Mouse (Mus musculus): Measurements from ENCODE around the gene Pxk. TPM values are rescaled to one million over a fixed set of nuclear protein-coding genes. Genes with fewer than 3 reads are reported as not detected.

The Pxk gene
- polyA plus RNA-seq, 1 experiment from 2014 or later: 29.4 TPM

DNA sequence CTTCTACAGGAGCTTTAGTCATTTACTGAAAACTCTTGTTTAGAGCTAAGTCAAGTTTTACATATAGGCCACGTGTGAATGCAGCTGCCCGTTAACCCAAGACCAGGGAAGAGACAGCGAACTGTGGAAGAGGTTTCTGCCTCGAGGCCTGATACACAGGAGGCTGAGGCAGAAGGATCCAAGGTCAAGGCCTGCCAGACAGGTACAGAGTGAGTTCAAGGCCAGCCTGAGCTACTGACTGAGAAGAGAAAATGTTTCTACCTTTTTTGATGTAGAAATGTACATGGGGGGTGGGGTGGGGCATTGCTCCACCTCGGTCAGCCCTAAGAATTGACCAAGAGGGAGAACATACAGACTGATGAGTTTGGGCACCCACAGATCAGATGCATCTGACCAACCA is 41.9 kb upstream of the Pxk start:
- 86% methylated on average over 5 of the region's 5 CpGs for WGBS

DNA sequence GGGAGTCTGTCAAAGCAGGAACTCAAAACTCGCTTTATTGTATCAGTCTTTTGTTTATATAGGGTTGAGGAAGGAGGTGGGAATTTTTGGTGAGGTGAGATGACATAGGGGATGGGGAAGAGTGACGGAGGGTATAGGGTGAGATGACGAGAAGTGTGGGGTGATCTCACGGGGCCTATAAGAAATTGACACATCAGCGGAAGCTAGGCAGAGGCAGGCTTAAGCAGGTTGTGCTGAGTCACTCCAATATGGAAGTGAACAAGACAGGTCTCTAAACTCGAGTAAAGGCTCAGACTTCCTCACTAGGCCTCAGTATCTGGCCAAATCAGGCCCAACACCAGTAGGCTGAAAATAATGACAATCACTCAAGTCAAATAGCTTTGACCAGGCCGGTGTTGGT is 38.1 kb upstream of the Pxk start:
- Histone ChIP-seq H3K9me3 (ENCODE audit: control insufficient read depth, low read length) (no peaks in the 10 kb centered on the region), H3K27me3 (ENCODE audit: control insufficient read depth, insufficient read depth, low read length) (no peaks in the 10 kb centered on the region), H3K4me2 (replicated peaks; ENCODE audit: low read depth) (no peak overlapping the region), H3K36me3 (ENCODE audit: control insufficient read depth, insufficient read depth, low read length) (no peaks in the 10 kb centered on the region), H3K4me1 (replicated peaks; ENCODE audit: control insufficient read depth, insufficient read depth) (no peaks in the 10 kb centered on the region), H3K27ac (replicated peaks) (no peak overlapping the region), H3K9ac (ENCODE audit: low read length) (no peak overlapping the region), H3K4me3 (ENCODE audit: low read depth, low read length) (no peak overlapping the region)
- TF ChIP-seq CTCF (IDR thresholded peaks at IDR 0.05; ENCODE audit: low read depth) (no peak), EP300 (optimal IDR thresholded peaks at IDR 0.05) (no peak)
- whole genome bisulfite sequencing: 91% methylated on average over 7 of the region's 7 CpGs
- ATAC-seq (ENCODE audit: low FRiP score, low TSS enrichment) (no peak), DNase-seq (ENCODE audit: low spot score) (no peak)

More for the DNA sequence above, 41.9 kb upstream of the Pxk start:
- Histone ChIP-seq H3K4me3 (ENCODE audit: low read depth, low read length) (no peak overlapping the region), H3K9ac (ENCODE audit: low read length) (no peak overlapping the region), H3K27ac (replicated peaks) (no peak overlapping the region), H3K4me2 (replicated peaks; ENCODE audit: low read depth) (no peak overlapping the region), H3K27me3 (ENCODE audit: control insufficient read depth, insufficient read depth, low read length) (no peaks in the 10 kb centered on the region), H3K36me3 (ENCODE audit: control insufficient read depth, insufficient read depth, low read length) (peaks cover 2% of the 10 kb centered on the region; the same call in 1 of the 2 replicates), H3K9me3 (ENCODE audit: control insufficient read depth, low read length) (no peaks in the 10 kb centered on the region), H3K4me1 (replicated peaks; ENCODE audit: control insufficient read depth, insufficient read depth) (no peaks in the 10 kb centered on the region)
- DNase-seq (ENCODE audit: low spot score): no peak
- TF ChIP-seq EP300 (optimal IDR thresholded peaks at IDR 0.05) (no peak), CTCF (IDR thresholded peaks at IDR 0.05; ENCODE audit: low read depth) (no peak)
- ATAC-seq (ENCODE audit: low FRiP score, low TSS enrichment): no peak

DNA sequence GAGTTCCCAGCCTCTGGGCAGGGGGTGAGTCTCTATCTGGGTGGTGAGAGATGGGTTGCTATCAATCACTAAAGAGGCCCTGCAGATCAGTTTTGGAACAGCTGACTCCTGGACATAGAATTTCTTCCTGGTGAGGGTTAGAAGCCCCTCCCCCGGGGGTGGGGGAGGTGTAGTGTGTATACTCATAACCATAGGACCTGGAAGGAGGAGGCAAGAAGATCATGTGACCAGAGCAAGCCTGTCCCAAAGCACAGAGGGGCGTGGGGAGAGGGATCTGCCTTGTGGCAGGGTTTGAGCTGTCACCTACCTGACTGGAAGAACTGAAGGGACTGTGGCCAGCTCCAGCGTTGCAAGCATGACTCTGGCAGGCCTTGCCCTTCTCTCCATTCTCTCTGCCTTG is 35.9 kb upstream of the Pxk start:
- H3K4me3 ChIP-seq (ENCODE audit: low read depth, low read length): no peak overlapping the region
- H3K36me3 ChIP-seq (ENCODE audit: control insufficient read depth, insufficient read depth, low read length): no peaks in the 10 kb centered on the region
- no peak overlapping the region for H3K4me2 ChIP-seq (replicated peaks; ENCODE audit: low read depth)
- no peaks in the 10 kb centered on the region for H3K9me3 ChIP-seq (ENCODE audit: control insufficient read depth, low read length)
- WGBS: 12% methylated on average over 3 of the region's 3 CpGs
- no peak overlapping the region for H3K27ac ChIP-seq (replicated peaks)
- no peak overlapping the region for H3K9ac ChIP-seq (ENCODE audit: low read length)
- DNase-seq (ENCODE audit: low spot score) (peak; percentile 36), ATAC-seq (ENCODE audit: low FRiP score, low TSS enrichment) (no peak)
- H3K27me3 ChIP-seq (ENCODE audit: control insufficient read depth, insufficient read depth, low read length): no peaks in the 10 kb centered on the region
- no peaks in the 10 kb centered on the region for H3K4me1 ChIP-seq (replicated peaks; ENCODE audit: control insufficient read depth, insufficient read depth)
- no peak for TF ChIP-seq CTCF (IDR thresholded peaks at IDR 0.05; ENCODE audit: low read depth)
- no peak for TF ChIP-seq EP300 (optimal IDR thresholded peaks at IDR 0.05)

DNA sequence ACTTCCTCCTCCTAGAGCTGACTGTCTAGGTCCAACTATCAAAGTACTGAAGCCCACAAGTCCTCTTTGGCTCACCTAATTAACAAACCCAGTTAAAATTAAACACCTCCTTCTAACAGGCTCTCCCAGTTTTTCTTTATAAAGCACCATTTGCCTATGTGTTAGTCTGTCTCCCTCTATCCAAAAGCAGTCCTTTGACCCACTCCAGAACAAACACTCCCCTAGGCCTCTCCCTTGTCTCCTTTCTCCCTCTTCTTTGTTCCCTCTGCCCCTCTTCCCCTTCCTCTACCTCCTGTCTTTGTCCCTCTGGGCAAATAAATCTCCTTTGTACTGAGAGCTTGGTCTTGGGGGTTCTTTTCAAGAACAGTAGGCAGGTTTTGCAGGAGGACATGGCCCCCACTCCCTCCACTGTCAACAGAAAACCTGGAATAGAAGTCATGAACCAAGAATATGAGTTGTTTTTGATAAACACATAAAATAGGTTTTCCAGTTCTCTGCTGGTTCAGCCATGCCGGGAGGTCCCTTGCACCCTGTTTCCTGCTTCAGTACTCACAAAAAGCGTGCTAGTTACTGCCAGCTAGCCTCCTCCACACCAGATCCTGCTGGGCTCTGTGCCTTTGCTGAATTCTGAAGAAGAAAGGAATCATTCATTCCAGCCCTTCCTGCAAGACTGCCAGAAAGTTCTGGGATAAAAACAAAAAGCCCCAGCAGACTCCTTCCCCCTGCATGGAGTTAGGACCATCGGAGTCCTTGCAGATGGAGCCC is 35.3 kb upstream of the Pxk start:
- H3K4me1 ChIP-seq (replicated peaks; ENCODE audit: control insufficient read depth, insufficient read depth): no peaks in the 10 kb centered on the region
- H3K9me3 ChIP-seq (ENCODE audit: control insufficient read depth, low read length): no peaks in the 10 kb centered on the region
- H3K4me3 ChIP-seq (ENCODE audit: low read depth, low read length): no peak overlapping the region
- no peak for DNase-seq (ENCODE audit: low spot score)
- no peak for ATAC-seq (ENCODE audit: low FRiP score, low TSS enrichment)
- 49% methylated on average over 3 of the region's 3 CpGs for WGBS
- no peak overlapping the region for H3K4me2 ChIP-seq (replicated peaks; ENCODE audit: low read depth)
- H3K9ac ChIP-seq (ENCODE audit: low read length): no peak overlapping the region
- no peak overlapping the region for H3K27ac ChIP-seq (replicated peaks)
- TF ChIP-seq CTCF (IDR thresholded peaks at IDR 0.05; ENCODE audit: low read depth) (no peak), EP300 (optimal IDR thresholded peaks at IDR 0.05) (no peak)
- no peaks in the 10 kb centered on the region for H3K27me3 ChIP-seq (ENCODE audit: control insufficient read depth, insufficient read depth, low read length)
- H3K36me3 ChIP-seq (ENCODE audit: control insufficient read depth, insufficient read depth, low read length): no peaks in the 10 kb centered on the region

DNA sequence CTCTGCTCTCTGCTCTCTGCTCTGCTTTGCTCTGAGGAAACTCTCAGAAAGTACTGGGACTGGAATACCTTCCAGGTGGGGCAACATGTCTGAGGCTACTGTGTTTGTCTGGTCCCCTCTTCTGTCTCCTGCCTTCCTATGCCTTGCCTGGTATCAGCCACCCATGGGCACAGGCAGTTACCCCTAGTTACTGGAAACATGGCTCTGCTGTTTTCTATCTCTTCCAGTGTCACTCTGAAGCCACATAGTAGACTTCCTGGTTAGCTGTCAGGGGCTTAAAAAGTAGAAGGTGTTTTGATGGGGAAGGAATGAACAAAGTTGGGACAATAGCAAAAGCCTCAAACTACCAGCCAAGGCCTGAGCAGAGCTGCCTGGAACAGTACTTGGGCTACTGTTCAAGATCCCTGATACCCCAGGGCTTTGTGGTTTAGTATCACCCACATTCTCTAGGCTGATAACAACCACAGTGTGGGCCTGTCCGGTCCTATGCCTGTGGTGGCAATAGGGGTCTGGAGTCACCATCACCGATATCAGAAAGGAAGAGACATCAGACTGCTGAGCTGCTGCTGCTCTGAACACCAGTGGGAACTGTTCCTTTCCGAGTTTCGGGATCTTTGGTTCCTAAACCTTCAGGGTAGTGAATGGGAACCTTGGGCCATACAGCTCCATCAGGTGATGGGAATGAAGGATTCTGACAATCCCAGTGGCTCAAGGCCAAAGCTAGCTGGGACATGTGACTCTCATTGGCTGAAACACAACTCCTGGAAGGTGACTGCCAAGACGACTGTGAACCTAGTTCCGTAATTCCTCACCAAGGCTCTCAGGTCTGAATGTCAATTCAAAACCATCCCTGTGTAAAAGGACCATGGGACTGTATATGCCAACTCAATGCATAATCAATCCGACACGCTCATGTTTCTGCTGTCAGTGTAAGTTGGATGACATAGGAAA is 33.9 kb upstream of the Pxk start:
- H3K4me1 ChIP-seq (replicated peaks; ENCODE audit: control insufficient read depth, insufficient read depth): no peaks in the 10 kb centered on the region
- WGBS: 83% methylated on average over 8 of the region's 8 CpGs
- TF ChIP-seq CTCF (IDR thresholded peaks at IDR 0.05; ENCODE audit: low read depth) (no peak), EP300 (optimal IDR thresholded peaks at IDR 0.05) (no peak)
- ATAC-seq (ENCODE audit: low FRiP score, low TSS enrichment): no peak
- H3K9me3 ChIP-seq (ENCODE audit: control insufficient read depth, low read length): no peaks in the 10 kb centered on the region
- H3K27me3 ChIP-seq (ENCODE audit: control insufficient read depth, insufficient read depth, low read length): no peaks in the 10 kb centered on the region
- H3K9ac ChIP-seq (ENCODE audit: low read length): no peak overlapping the region
- H3K4me3 ChIP-seq (ENCODE audit: low read depth, low read length): no peak overlapping the region
- H3K27ac ChIP-seq (replicated peaks): no peak overlapping the region
- no peak overlapping the region for H3K4me2 ChIP-seq (replicated peaks; ENCODE audit: low read depth)
- DNase-seq (ENCODE audit: low spot score): no peak
- H3K36me3 ChIP-seq (ENCODE audit: control insufficient read depth, insufficient read depth, low read length): no peaks in the 10 kb centered on the region

Measured in stomach, postnatal 0 days (tissue).